Mouse (Mus musculus): Measurements from ENCODE around the gene Cygb.
"Not testable (repeated sequence)": the region's sequence is repeated elsewhere in the genome, so short reads cannot be mapped to it uniquely, and the experiment has no call there.

Cygb gene

DNA sequence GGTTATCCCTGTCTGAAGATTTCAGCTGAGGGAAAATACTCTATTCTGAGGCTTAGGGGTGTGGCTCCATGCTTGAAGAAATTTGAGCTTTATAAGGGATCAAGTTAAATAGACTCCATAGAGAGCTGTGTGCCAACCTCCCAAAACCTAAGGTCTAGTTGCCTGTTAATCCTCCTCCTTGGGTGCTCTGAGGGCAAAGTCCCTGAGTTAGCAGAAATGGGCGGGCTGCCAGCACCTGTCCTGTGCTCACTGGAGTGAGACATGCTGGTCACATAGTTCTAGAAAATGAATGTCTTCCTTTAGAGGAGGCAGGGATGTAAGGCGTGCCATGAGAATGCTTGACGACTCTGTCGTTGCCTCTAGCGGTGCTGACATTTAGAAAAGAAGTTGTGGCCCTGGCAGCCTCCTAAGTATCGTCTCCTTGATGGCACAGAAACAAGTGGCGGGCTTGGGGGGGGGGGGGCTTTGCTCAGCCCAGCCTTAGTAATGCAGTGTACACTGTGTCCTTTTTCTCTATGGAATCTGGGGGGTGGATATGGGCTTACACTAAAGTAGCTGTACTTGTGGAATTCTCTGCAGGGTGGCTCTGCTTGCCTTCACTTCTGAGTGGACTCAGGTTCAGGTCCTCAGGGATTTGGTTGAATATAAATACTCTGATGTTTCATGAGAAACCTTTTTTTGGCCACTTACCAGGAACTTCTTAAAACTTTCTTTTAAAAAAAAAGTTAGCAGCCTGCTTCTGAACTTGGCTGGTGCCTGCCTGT lies 20.7 kb upstream of the Cygb start:
- DNase-seq = no peak

DNA sequence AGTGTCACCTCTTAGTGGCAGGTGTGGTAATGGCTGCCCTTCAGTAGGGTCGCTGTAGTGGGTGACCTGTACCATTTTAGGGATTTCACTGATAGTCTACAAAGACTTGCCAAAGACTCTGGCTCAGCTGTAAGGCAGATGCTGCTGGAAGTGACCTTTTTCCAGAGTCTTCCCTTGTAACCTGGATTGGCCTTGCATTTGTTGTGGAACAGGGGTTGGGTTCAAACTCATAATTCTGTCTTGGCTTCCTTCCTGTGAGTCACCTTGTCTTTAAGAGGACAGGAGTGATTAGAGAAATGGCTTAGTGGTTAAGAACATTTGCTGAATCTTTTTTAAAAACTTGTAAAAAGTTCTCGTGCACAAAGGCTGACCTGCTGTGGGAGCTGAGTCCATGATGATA lies 19.3 kb upstream of the Cygb start:
- DNase-seq = no peak

DNA sequence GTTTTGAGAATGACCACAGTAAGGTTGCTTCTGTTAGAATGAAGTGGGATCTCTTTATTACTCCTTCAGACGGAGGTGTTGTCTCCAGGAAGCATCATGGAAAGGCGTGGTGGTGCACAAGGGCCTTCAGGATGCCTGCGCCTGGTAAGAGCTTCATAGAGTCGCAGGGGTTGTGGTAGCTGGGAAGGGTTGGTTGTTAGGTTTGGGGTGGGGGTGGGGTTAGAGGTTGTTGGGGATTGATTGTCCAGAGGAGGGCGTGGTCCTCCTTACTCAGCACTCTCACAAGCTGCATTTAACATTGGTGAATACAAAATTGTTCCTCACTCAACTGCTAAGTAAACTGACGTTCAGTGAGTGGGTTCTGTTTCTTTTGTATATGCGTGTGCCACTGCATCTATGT lies 18.5 kb upstream of the Cygb start:
- DNase-seq = no peak

GRCm38 (mm10) chr11:116671845-116672434 lies 17.8 kb upstream of the Cygb start:
- no peak for DNase-seq

DNA sequence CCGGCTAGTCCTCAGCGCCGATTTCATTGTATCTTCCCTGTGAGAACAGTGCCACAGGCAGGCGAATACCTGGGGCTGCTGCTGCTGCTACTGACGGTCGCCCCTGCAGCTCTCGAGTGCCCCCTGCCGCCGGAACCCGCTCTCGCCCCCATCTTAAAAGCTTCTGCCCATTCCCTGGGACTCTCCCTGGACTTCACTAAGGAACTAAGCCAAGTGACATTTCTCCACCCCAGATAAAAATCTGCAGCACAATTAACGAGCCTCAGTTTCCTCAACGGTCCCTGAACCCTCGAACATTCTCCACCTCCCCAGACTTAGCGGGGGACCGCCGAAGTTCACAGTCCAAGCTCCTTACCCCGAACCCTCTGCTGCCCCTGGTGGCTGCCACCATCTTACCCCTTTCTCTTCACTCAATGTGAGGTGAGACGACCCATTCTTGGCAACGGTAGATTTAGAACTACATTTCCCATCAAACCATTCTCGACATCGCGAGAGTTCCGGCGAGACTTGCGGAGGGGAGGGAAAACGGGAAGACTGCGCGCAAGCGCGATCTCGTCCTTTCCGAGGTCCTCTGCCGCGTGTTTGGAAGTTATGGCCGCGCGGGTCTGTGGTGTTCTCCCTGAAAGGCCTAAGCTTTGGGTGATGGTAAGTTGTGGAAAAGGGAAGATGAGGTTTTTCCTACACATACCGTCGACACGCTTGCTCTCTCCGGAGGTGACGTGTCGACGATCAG lies 17.2 kb upstream of the Cygb start:
- DNase-seq = peak; percentile 93 to 98

GRCm38 (mm10) chr11:116670386-116670785 lies 16.3 kb upstream of the Cygb start:
- DNase-seq = no peak

GRCm38 (mm10) chr11:116669787-116670365 lies 15.8 kb upstream of the Cygb start:
- DNase-seq = no peak

GRCm38 (mm10) chr11:116669316-116669715 lies 15.2 kb upstream of the Cygb start:
- DNase-seq = no peak

DNA sequence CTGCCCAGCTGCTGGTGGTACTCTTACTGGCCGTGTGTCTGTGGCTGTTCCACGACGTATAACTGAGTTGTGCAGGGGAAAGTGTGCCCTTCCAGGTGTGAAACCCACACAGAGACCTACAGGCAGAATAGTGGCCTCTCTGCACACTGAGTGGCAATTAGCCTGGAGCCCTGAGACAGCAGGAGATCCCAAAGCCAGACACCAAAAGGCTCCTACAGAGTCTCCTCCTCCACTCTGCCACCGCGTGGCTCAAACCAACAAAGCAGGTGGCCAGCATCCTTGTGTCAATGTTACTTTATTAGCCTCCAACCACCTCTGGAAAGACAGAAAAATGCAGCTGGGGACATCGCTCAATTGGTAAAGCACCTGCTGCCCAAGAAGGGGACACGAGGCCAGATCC lies 14.7 kb upstream of the Cygb start:
- DNase-seq = no peak

DNA sequence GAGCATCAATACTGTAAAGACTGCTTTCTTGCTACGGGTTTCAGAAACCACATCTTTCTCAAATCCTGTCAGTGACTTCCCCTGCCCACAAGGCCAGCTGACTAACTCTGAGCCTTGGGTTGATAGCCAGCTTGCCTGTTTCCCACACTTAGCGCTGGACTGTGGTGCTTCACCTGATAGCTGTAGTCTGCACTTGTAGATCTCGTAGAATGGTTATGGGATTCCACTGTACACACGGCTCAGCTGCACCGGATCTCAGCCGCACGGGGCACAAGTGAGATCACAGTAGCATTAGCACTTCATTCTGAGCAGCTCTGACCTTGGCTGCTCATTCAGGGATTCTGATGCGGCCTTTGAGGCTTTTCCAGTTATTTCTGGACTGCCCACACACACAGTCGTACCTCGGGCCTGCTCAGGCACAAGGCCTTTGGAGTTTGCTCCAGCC lies 14.3 kb upstream of the Cygb start:
- no peak for DNase-seq

- DNase-seq = no peak
These were observed 13.8 kb upstream of the Cygb start for GRCm38 (mm10) chr11:116667930-116668329.

GRCm38 (mm10) chr11:116667012-116667411 lies 12.9 kb upstream of the Cygb start:
- DNase-seq = not testable (repeated sequence)

- no peak for DNase-seq
These were observed 12.5 kb upstream of the Cygb start for GRCm38 (mm10) chr11:116666566-116666965.

DNA sequence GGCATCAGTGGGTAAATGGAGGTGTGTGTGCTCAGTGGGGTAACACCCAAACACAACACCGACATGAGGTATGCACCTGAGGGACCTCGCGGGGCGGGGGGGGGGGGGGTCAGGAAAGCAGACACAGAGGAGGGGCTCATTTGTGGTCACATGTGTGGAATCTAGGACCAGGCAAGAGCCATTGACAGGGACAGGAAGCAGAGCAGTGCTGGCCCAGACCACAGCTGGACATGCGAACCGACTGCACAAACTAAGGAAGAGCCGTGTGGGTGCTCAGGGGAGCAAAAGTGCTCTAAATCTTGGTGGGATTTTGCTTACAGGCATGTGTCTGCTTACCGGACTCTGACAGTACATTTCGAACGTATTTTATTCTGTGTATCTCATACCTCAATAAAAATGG lies 11.2 kb upstream of the Cygb start:
- no peak for DNase-seq

- no peak for DNase-seq
These were observed 7.8 kb upstream of the Cygb start for GRCm38 (mm10) chr11:116661948-116662377.

DNA sequence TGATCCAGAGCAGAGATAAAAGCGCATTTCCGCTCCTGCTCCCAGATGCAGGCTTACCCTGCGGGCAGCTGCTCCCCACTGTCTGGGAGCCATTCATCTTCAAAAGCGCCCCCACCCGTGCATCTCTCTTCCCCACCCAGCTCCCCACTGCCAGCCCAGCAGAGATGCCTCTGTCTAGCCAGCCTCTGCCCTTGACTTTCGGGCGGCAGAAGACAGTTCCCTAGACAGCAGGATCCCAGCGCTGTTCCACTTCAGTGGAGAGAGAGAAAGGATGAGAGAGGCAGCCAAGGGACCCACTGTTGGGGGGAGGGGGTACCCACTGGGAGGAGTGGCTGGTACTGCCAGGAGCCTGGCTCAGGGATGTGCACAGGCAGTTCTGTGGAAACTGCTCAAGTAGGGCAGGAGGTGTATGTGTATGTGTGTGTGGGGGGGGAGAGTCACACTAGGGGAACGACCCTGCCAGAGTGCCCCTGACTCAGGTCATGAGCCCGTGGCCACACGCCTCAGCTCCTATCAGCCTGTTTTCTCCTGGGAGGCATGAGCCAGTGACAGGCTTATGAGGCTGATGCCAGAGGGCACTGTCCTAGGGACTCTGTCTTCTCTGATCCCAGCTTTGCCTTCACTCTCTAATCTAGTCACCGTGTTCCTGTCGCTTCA lies 7.3 kb upstream of the Cygb start:
- DNase-seq = no peak

DNA sequence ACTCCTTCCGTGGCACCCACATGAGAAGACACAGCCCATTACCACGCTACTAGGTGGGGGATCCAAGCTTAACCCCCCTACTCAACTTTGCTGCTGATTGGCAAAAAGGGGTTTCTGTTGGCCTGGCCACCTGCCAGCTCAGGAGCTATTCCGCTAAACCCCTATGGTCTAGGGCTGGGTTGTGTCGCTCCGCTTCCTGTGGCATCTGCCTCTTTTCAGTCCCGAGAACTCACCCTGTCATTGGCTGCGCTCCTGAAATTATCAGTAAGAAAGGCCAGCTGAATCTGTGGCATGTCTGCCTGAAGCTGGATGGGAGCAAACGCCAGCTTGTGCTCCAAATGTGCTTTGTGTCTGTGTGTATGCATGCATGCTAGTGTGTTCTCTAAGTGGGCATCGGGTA lies 6.1 kb upstream of the Cygb start:
- DNase-seq = no peak

GRCm38 (mm10) chr11:116659027-116659621 lies 5.0 kb upstream of the Cygb start:
- no peak for DNase-seq

GRCm38 (mm10) chr11:116658238-116658637 lies 4.1 kb upstream of the Cygb start:
- no peak for DNase-seq

GRCm38 (mm10) chr11:116657311-116658223 lies 3.5 kb upstream of the Cygb start:
- DNase-seq = peak; percentile 42 to 58
